Mouse (Mus musculus): ENCODE measurements at regions not wholly inside any gene's neighbourhood (a gene's known extent, or its start where the extent isn't known, plus 50 kb on each side); places are given as distances from the start of the nearest gene placed in this dataset.

DNA sequence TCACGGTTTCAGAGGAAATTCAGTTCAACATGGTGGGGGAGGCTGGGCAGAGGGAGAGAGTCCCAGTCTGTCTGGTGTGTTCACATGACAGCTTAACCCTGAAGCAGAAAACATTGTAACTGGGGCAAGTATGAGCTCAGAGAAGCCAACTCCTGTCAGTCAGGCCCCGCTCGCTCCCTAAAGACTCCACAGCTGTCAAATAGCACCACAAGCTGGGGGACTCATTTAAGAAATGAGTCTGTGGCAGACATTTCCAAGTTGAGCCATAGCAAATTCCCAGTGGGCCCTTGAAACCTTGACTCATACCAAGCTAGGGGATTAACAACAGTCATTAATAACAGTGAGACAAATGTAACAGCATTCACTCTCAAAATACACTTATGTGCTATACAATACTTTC is 160.4 kb downstream of the Tomm20 start:
- no peaks in the 10 kb centered on the region for H3K27me3 ChIP-seq (replicated peaks; ENCODE audit: control insufficient read depth, insufficient read depth, low read length)
- no peak for DNase-seq
- no peak for TF ChIP-seq POLR2A (IDR thresholded peaks at IDR 0.05; ENCODE audit: low read depth, low read length)
- no peak for TF ChIP-seq CTCF (conservative IDR thresholded peaks at IDR 0.05; ENCODE audit: insufficient read depth, insufficient read length, low read depth, low read length)
- 88% methylated on average over 3 of the region's 3 CpGs for WGBS
- H3K36me3 ChIP-seq (ENCODE audit: control insufficient read depth, insufficient read depth, low read length) = no peaks in the 10 kb centered on the region
- H3K4me3 ChIP-seq (ENCODE audit: insufficient read depth, low read depth, low read length) = no peak overlapping the region
- H3K4me1 ChIP-seq (ENCODE audit: control insufficient read depth, insufficient read depth, low read length) = no peaks in the 10 kb centered on the region
- no peak overlapping the region for H3K27ac ChIP-seq (ENCODE audit: insufficient read depth, low read depth, low read length)

DNA sequence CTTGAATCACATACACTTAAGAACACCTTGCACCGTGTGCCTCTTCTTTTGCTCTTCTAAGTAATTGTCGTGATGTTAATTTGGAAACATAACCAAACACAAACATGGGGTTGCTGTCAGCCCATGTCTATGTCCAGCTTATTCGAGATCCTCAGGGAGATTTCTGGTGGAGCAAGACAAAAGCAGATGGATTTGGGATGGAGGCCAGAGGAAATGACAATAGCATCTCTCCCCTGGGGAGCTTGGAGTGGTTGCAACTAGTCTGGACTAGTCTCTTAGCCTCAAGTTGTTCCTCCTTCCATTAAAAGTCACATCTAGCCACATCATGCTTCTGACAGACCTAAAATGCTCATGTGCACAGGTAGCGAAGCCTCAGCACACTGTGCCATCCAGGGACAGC is 161.0 kb downstream of the Tomm20 start:
- Histone ChIP-seq H3K27ac (ENCODE audit: insufficient read depth, low read depth, low read length) (no peak overlapping the region), H3K36me3 (ENCODE audit: control insufficient read depth, insufficient read depth, low read length) (no peaks in the 10 kb centered on the region), H3K27me3 (replicated peaks; ENCODE audit: control insufficient read depth, insufficient read depth, low read length) (no peaks in the 10 kb centered on the region), H3K4me3 (ENCODE audit: insufficient read depth, low read depth, low read length) (no peak overlapping the region), H3K4me1 (ENCODE audit: control insufficient read depth, insufficient read depth, low read length) (no peaks in the 10 kb centered on the region)
- TF ChIP-seq CTCF (conservative IDR thresholded peaks at IDR 0.05; ENCODE audit: insufficient read depth, insufficient read length, low read depth, low read length) = no peak
- WGBS = 81% methylated on average over 4 of the region's 4 CpGs
- DNase-seq = no peak

DNA sequence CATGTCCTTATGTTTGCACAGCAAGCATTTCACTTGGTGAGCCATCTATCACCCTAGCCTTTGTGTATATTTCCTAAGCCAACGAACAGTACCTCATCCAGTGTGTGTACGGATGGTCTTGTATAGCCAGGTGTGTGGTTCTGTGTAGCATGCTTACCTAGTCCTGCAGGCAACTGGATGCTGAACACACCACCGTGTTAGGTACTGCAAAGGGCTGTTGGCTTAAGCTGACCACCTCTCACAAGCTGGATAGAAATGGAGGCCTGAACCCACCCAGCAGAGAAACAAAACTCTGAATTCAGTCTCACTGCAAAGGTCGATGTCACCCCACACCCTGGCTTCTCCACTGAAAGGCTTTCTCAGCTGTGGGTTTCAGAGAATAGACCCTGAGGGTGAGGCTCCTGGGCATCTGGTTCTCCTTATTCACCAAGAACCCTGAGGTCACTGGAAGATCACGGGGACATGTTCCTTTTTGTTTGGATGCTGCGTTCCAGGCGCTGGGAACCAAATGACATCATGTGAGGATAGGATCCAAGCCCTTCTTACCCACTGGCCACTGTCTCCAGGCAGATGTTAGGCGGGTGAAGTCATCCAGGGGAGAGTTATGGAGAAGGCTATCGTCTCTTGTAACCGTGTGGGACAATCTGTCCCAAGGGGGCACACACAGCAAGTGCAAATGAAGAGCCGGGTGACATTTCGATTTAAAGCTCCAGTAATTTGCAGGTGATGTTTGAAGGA is 161.8 kb downstream of the Tomm20 start:
- no peak for TF ChIP-seq CTCF (conservative IDR thresholded peaks at IDR 0.05; ENCODE audit: insufficient read depth, insufficient read length, low read depth, low read length)
- no peak for TF ChIP-seq POLR2A (IDR thresholded peaks at IDR 0.05; ENCODE audit: low read depth, low read length)
- H3K36me3 ChIP-seq (ENCODE audit: control insufficient read depth, insufficient read depth, low read length) = no peaks in the 10 kb centered on the region
- no peaks in the 10 kb centered on the region for H3K27me3 ChIP-seq (replicated peaks; ENCODE audit: control insufficient read depth, insufficient read depth, low read length)
- H3K27ac ChIP-seq (ENCODE audit: insufficient read depth, low read depth, low read length) = no peak overlapping the region
- 89% methylated on average over 12 of the region's 12 CpGs for WGBS
- DNase-seq = no peak
- H3K4me3 ChIP-seq (ENCODE audit: insufficient read depth, low read depth, low read length) = no peak overlapping the region
- no peaks in the 10 kb centered on the region for H3K4me1 ChIP-seq (ENCODE audit: control insufficient read depth, insufficient read depth, low read length)

DNA sequence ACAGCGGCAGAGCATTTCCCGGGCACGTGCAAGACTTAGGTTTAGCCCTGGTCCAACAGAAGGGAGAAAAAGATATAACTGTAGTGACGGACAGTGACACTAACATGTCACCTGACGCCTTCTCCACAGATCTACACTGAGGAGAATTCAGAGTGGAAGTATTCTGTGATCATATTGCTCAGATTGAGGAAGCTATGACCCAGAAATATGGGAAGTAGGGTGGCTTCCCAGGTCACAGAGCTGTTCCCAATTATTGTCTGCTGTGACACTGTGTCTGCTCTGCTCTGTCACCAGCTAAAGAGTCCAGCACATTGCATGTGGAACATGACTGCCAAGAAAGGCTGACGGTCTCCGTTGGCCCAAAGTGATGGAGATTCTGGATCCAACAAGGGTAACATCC is 167.0 kb downstream of the Tomm20 start:
- no peak overlapping the region for H3K4me3 ChIP-seq (ENCODE audit: insufficient read depth, low read depth, low read length)
- DNase-seq = no peak
- no peaks in the 10 kb centered on the region for H3K27me3 ChIP-seq (replicated peaks; ENCODE audit: control insufficient read depth, insufficient read depth, low read length)
- WGBS = 80% methylated on average over 7 of the region's 7 CpGs
- peaks cover 8% of the 10 kb centered on the region; the same call in 1 of the 2 replicates for H3K4me1 ChIP-seq (ENCODE audit: control insufficient read depth, insufficient read depth, low read length)
- TF ChIP-seq POLR2A (IDR thresholded peaks at IDR 0.05; ENCODE audit: low read depth, low read length) (no peak), CTCF (conservative IDR thresholded peaks at IDR 0.05; ENCODE audit: insufficient read depth, insufficient read length, low read depth, low read length) (no peak)
- no peak overlapping the region for H3K27ac ChIP-seq (ENCODE audit: insufficient read depth, low read depth, low read length)
- no peaks in the 10 kb centered on the region for H3K36me3 ChIP-seq (ENCODE audit: control insufficient read depth, insufficient read depth, low read length)

DNA sequence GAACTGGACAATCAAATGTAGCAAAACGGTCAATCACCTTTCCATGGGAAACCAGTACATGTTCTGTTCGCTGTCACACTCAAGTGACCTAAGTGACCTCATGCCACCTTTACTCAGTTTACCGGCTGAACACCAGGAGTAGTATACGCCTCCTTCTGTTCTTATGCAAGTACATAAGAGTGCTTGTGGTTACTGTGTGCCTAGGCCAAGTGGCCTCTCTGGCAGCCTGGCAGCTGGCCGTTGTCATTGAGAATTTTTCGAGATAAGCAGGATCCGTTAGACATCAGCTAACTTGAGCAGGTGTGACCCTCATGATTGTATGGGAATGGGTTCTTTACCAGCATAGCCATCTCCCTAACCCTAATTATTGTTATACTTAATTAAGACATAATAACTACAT is 167.5 kb downstream of the Tomm20 start:
- no peak for DNase-seq

DNA sequence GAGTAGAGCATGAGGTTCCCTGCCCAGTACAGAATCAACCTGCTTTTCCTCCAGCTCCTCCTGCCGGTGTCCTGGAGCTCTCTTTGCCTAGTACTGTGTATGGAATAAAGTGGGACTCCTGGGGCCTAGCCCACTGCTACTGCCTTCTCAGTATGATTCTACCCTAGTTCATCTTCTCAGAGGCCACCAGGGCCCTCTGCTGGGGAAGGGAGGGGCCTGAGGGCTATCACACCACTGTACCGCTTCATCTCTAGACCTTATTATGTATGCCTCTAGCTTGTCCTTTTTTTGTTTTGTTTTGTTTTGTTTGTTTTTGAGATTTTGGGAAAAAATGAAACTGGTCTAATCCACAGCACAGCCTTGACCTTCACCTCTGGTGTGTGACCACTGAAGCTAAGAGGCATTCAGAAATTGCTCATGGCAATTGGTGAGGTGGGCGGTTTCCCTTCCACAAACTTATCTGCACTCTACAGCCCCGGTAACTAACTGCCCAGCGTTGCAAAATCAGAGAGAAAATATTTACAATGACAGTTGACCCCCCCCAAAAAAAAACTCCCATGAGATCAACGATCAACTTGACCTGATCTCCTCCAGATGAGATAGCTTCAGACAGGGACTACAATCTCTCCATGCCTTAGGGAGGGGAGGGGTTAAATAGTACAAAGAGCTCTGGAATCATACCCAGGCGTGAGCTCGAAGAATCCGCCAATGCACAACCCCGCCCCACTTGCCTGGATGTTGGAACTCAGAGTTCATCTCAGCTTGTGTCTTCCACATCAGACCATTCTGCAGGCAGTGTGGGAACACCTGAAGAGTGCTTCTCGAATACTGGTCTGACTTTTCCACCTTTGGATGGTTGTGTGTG is 168.8 kb downstream of the Tomm20 start:
- Histone ChIP-seq H3K27ac (ENCODE audit: insufficient read depth, low read depth, low read length) (no peak overlapping the region), H3K4me3 (ENCODE audit: insufficient read depth, low read depth, low read length) (no peak overlapping the region), H3K36me3 (ENCODE audit: control insufficient read depth, insufficient read depth, low read length) (no peaks in the 10 kb centered on the region), H3K27me3 (replicated peaks; ENCODE audit: control insufficient read depth, insufficient read depth, low read length) (no peaks in the 10 kb centered on the region), H3K4me1 (ENCODE audit: control insufficient read depth, insufficient read depth, low read length) (peaks cover 8% of the 10 kb centered on the region; the same call in 1 of the 2 replicates)
- DNase-seq = peak; percentile 12
- TF ChIP-seq POLR2A (IDR thresholded peaks at IDR 0.05; ENCODE audit: low read depth, low read length) (no peak), CTCF (conservative IDR thresholded peaks at IDR 0.05; ENCODE audit: insufficient read depth, insufficient read length, low read depth, low read length) (0 out of 2 replicates have a peak, but pooled peaks have one; percentile 14)
- WGBS = 73% methylated on average over 11 of the region's 11 CpGs

More for the DNA sequence above, 167.5 kb downstream of the Tomm20 start:
- Histone ChIP-seq H3K36me3 (ENCODE audit: control insufficient read depth, insufficient read depth, low read length) (no peaks in the 10 kb centered on the region), H3K4me3 (ENCODE audit: insufficient read depth, low read depth, low read length) (no peak overlapping the region), H3K27me3 (replicated peaks; ENCODE audit: control insufficient read depth, insufficient read depth, low read length) (no peaks in the 10 kb centered on the region), H3K27ac (ENCODE audit: insufficient read depth, low read depth, low read length) (no peak overlapping the region), H3K4me1 (ENCODE audit: control insufficient read depth, insufficient read depth, low read length) (peaks cover 8% of the 10 kb centered on the region; the same call in 1 of the 2 replicates)
- WGBS = 96% methylated on average over 7 of the region's 7 CpGs
- TF ChIP-seq CTCF (conservative IDR thresholded peaks at IDR 0.05; ENCODE audit: insufficient read depth, insufficient read length, low read depth, low read length) = no peak
- no peak for TF ChIP-seq POLR2A (IDR thresholded peaks at IDR 0.05; ENCODE audit: low read depth, low read length)

DNA sequence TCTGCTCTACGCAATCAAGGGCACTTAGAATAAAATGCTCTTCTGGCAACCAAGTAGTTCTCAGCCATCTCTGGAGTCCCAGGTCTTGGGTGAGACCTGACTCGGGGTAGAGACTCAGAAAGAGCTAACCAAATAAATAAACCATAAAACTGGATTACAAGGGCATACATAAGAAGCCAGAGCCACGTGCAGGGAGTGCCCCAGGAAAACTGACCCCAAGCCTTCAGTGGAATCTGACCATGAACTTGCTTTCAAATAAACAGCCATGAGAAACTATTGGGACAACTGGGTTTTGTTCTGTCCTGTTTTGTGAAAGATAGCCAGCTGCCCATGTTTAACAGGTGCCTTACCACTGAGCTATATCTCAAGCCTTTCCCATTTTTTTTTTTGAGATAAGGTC is 170.3 kb downstream of the Tomm20 start:
- H3K36me3 ChIP-seq (ENCODE audit: control insufficient read depth, insufficient read depth, low read length) = no peaks in the 10 kb centered on the region
- peak overlapping the region; percentile 22; the same call in 1 of the 2 replicates for H3K27ac ChIP-seq (ENCODE audit: insufficient read depth, low read depth, low read length)
- H3K4me1 ChIP-seq (ENCODE audit: control insufficient read depth, insufficient read depth, low read length) = peaks cover 10% of the 10 kb centered on the region; the same call in 1 of the 2 replicates
- DNase-seq = no peak
- H3K4me3 ChIP-seq (ENCODE audit: insufficient read depth, low read depth, low read length) = no peak overlapping the region
- WGBS = 49% methylated on average over 3 of the region's 3 CpGs
- H3K27me3 ChIP-seq (replicated peaks; ENCODE audit: control insufficient read depth, insufficient read depth, low read length) = no peaks in the 10 kb centered on the region
- no peak for TF ChIP-seq POLR2A (IDR thresholded peaks at IDR 0.05; ENCODE audit: low read depth, low read length)
- TF ChIP-seq CTCF (conservative IDR thresholded peaks at IDR 0.05; ENCODE audit: insufficient read depth, insufficient read length, low read depth, low read length) = no peak

All from kidney, adult 2 months (tissue).